14 mouse cellular contexts compared by ENCODE assay signal in genomic region chr3:89948655-89949054, GRCm38 (mm10). TPM values are rescaled to one million over a fixed set of nuclear protein-coding genes. Genes with fewer than 3 reads are reported as not detected.
DNase-seq lines count a peak whose midpoint lies in the region; ATAC-seq and TF ChIP-seq lines count a peak whose summit lies in the region.
"Had no signal": no experiment of that assay in that cellular context is flagged by ENCODE, and none has a peak within 500 bp of the region (broad histone marks: within the 10 kb centered on the region; RNA-seq: fewer than 3 reads in every experiment).

No protein-coding gene starts in this region.

- peaks cover 37% of the 10 kb centered on the region for H3K36me3 ChIP-seq in intestine, embryonic 15.5 days

- no peak for TF ChIP-seq POLR2A in cerebellum, adult 2 months (IDR thresholded peaks at IDR 0.05; ENCODE audit: borderline replicate concordance, insufficient read depth, low read length)

- H3K4me2 ChIP-seq in intestine, embryonic 15.5 days (replicated peaks) = no peak overlapping the region
- H3K4me2 ChIP-seq: heart, embryonic 15.5 days; liver, embryonic 15.5 days had no signal

- H3K27me3 ChIP-seq in cerebellum, adult 2 months (ENCODE audit: control insufficient read depth, insufficient read depth, low read length) = no peaks in the 10 kb centered on the region
- no peaks in the 10 kb centered on the region for H3K27me3 ChIP-seq in intestine, embryonic 15.5 days (replicated peaks)
- H3K27me3 ChIP-seq: heart, embryonic 15.5 days; liver, embryonic 15.5 days had no signal

- ATAC-seq in frontal cortex, adult (ENCODE audit: low TSS enrichment) = peak; percentile 73
- peak; percentile 62; the same call in 1 of the 2 replicates for ATAC-seq in intestine, embryonic 15.5 days
- ATAC-seq: inflammation-experienced regulatory T-cells, adult 6 months had no signal

- 29% methylated on average over 6 of the region's 6 CpGs for WGBS in cerebellum, adult 2 months
- WGBS in intestine, embryonic 15.5 days = 79% methylated on average over 6 of the region's 6 CpGs

- no peak overlapping the region for H3K4me3 ChIP-seq in cerebellum, adult 2 months (replicated peaks; ENCODE audit: insufficient read depth, low read depth, low read length)
- H3K4me3 ChIP-seq in intestine, embryonic 15.5 days (replicated peaks) = no peak overlapping the region
- H3K4me3 ChIP-seq: gastrocnemius, adult 2 months; heart, embryonic 15.5 days; liver, embryonic 15.5 days; myocyte had no signal

- TF ChIP-seq CTCF in cerebellum, adult 2 months (IDR thresholded peaks at IDR 0.05; ENCODE audit: borderline replicate concordance, insufficient read depth, low read depth, low read length) = no peak

- no peak overlapping the region for H3K9ac ChIP-seq in intestine, embryonic 15.5 days
- H3K9ac ChIP-seq: heart, embryonic 15.5 days; liver, embryonic 15.5 days had no signal

- no peak overlapping the region for H3K27ac ChIP-seq in cerebellum, adult 2 months (ENCODE audit: insufficient read depth, low read length)
- H3K27ac ChIP-seq in intestine, embryonic 15.5 days = no peak overlapping the region
- H3K27ac ChIP-seq: gastrocnemius, adult 2 months; heart, embryonic 15.5 days; liver, embryonic 15.5 days had no signal

- DNase-seq in frontal cortex, postnatal 10 days (ENCODE audit: low spot score in 2 of 2) = no peak
- DNase-seq in cerebellum, adult 2 months = peak; percentile 62 to 70
- DNase-seq in right cerebral cortex, postnatal 14 days = peak; percentile 73
- DNase-seq in ovary, adult 18-20 months (ENCODE audit: low spot score) = no peak
- DNase-seq in ovary, postnatal 10 days (ENCODE audit: low spot score) = no peak
- DNase-seq in spleen, adult 12 weeks (ENCODE audit: low spot score) = no peak
- DNase-seq: gastrocnemius, adult 2 months; kidney, postnatal 4 days had no signal

- H3K9me3 ChIP-seq in intestine, embryonic 15.5 days = no peaks in the 10 kb centered on the region
- H3K9me3 ChIP-seq: heart, embryonic 15.5 days; liver, embryonic 15.5 days had no signal

- H3K4me1 ChIP-seq in cerebellum, adult 2 months (ENCODE audit: control insufficient read depth, insufficient read depth, low read length) = peaks cover 9% of the 10 kb centered on the region
- 0 out of 2 replicates have a peak, but pooled peaks cover 2% of the 10 kb centered on the region for H3K4me1 ChIP-seq in intestine, embryonic 15.5 days (replicated peaks)
- H3K4me1 ChIP-seq: liver, embryonic 15.5 days had no signal

RNA-seq across cellular contexts. Expression of gene Atp8b2, which starts 14.7 kb away (rescaled TPM):
- 91.9 and 97.8 TPM in 2 replicates for polyA plus RNA-seq in cerebellum, adult 2 months (2012; rRNA removed)
- 8.4 and 10.5 TPM in 2 replicates for polyA plus RNA-seq in intestine, embryonic 15.5 days (2015; fragmentation: Nextera tagmentation; extraction: Ambion mirVana)

RNA-seq across cellular contexts. Expression of gene Il6ra, which starts 35.7 kb away (rescaled TPM):
- polyA plus RNA-seq in cerebellum, adult 2 months (2012; rRNA removed) = 1.1 and 1.3 TPM in 2 replicates
- 2.3 and 2.8 TPM in 2 replicates for polyA plus RNA-seq in intestine, embryonic 15.5 days (2015; fragmentation: Nextera tagmentation; extraction: Ambion mirVana)

RNA-seq across cellular contexts. Expression of gene Hax1, which starts 49.9 kb away (rescaled TPM):
- 116 and 125 TPM in 2 replicates for polyA plus RNA-seq in cerebellum, adult 2 months (2012; rRNA removed)
- polyA plus RNA-seq in intestine, embryonic 15.5 days (2015; fragmentation: Nextera tagmentation; extraction: Ambion mirVana) = 128 and 134 TPM in 2 replicates

Comparison
In these comparisons a context has a peak if more than half of its experiments do, and no peak if none do; other contexts are left out.
1. DNase-seq: peak in cerebellum, adult 2 months (2 of 2) and right cerebral cortex, postnatal 14 days (single experiment); none in frontal cortex, postnatal 10 days (0 of 2), ovary, adult 18-20 months (single experiment), ovary, postnatal 10 days (single experiment) and spleen, adult 12 weeks (single experiment).